Mouse (Mus musculus): ENCODE measurements around the gene Misp.

- TF ChIP-seq CTCF (IDR thresholded peaks at IDR 0.05; ENCODE audit: control insufficient read depth, insufficient read depth, low read length) (no peak), POLR2A (IDR thresholded peaks at IDR 0.05; ENCODE audit: borderline replicate concordance, control insufficient read depth, low read depth, low read length) (no peak)
Measured at GRCm38 (mm10) chr10:79790861-79791260, 29.9 kb upstream of the Misp start, which contains the start of gene Prss57.
